Mouse (Mus musculus): Measurements from ENCODE around the gene Olfml3.
A peak's percentile ranks its signal among the peaks of the same experiment; 100 is the strongest.

Olfml3 gene

DNA sequence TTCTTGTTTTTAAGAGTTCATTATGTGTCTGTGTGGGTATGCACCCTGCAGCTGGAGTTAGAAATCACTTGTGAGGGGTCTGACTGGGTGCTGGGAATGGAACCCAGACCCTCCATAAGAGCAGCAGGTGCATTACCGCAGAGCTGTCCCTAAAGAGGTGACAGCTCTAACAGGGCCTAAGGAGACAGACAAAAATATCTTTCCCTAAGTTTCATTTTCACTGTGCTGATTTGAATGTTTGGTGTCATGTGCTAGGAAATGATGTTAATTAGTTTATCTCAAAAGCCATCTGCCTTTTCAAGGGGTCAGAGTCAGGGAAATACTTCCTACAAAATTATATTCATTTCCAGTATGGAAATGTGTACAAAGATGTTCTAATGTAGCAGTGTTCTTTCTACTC, 1.5 kb upstream of the Olfml3 start, which contains the start of gene Gm10964:
Gene Gm10964, plus strand, starts transcription at position 38 of the 400 bp plus-strand sequence.
- no peak for DNase-seq

GRCm38 (mm10) chr3:103737061-103737754, 593 bp downstream of the Olfml3 start:
- DNase-seq = peak; percentile 52 to 61

DNA sequence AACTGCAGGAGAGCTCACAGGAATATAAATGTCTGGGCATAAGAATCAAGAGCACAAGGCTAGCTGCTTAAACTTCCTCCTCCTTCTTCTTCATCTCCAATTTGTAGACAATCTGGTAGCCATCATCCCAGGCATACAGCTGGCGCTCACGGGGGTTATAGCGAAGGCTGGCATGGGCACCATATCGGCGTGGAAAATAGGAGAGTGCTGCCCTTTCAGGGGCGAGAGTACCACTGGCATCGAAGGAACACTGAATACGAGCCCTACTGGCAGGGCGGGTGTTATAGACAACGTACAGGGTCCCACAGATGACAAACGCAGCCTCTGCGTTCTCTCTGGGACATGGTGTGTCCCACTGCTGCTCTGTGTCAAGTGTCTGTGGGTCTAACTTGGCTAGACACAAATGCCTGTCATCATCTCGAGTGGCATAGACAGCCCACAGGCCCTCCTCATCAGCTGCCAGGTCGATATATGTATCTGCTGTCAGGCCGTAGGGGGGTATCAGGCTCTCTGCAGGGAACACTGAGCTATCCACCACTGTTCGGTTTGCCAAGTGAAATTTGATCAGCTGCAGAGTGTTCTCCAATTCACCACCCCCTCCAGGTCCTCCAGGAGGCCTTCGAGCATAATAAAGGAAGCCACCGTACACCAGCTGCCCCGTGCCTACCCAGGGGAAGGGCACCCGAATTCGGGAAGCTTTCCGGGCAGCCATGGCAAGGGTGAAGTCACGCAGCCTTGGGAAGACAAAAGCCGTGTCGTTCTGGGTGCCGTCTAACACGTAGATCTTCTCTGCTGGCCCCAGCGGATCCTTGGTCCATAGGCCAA, 1.8 kb downstream of the Olfml3 start:
- no peak for DNase-seq

- DNase-seq = no peak
These were observed 2.9 kb downstream of the Olfml3 start for GRCm38 (mm10) chr3:103734696-103735519.

DNA sequence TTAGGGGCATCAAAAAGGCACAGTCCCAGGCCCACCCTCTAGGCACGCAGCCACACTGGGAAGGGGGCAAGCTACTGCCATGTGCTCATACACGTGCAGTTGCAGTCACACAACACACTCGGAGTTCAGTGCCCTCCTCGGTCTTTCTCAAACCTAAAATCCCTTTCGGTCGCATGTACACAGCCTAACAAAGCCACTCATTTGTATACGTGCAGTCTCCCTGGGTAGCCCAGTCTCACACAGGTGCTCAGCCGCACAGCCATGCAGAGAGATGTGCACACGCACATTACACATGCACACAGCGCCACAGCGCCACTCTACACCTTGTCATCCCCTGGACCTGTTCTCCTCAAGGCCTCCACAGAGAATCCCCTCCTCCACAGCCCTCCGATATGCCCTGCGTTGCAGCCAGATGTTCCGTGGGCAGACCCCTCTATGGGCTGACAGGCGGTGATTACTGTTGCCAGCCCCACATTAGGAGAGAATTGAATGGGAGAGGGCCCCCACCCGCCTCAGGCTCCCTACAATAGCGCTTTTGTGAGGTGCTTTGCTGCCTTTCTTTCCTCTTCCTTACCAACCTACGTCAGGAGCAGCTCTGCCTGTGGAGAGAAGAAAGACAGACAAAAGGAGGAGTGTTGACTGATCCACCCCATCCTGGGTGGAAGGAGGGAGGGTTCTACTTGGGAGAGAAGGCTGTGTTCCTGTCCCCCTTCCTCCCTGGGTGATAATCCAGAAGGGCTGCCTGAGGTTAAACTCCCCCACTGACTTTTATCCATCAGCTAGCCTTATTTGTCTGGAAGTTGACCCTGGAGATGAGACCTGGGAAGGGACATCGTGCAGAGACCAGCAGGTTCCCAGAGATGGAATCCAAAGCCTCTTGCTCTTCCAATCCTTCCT, 3.8 kb downstream of the Olfml3 start:
- peak; percentile 50 to 59 for DNase-seq

DNA sequence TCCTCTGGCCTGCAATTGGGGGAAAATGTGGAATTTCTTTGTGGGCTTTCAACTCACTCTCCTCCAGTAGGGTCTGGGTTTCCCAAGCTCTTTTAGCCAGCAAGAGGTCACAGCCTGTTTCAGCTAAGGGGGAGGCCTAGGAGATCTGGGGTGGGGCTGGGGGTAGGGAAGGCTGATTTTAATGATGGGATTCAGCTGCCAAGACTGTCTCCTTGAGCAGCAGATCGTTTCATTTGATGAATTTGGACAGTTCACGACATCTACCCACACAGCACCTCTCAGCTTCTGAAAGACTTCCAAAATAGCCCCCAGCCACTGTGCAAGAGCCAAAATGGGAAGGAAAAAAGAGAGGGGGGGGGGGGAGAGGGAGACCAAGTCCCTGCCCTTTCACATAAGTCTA, 4.6 kb downstream of the Olfml3 start:
- no peak for DNase-seq

GRCm38 (mm10) chr3:103732116-103732515, 5.7 kb downstream of the Olfml3 start:
- no peak for DNase-seq

DNA sequence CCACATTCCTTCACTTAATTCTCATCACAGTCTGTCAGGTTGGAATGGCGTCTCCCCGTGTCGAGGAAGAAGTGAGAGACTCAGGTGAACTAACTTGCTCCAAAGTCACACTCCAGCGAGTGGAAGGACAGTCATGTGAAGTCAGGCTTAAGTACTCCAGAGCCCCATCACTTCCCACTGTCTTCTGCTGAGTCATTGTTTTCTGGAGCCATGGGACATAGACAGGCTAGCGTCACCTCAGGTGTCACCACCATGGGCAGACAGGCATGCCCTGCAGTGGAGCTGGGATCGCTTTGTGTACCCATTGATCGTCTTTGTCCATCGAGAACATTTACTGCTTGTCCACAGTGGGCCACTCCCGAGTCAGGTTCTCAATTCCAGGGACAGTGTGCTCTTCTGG, 8.0 kb downstream of the Olfml3 start:
- DNase-seq = no peak

GRCm38 (mm10) chr3:103727813-103728326, 9.9 kb downstream of the Olfml3 start:
- DNase-seq = no peak

GRCm38 (mm10) chr3:103726642-103727041, 11.2 kb downstream of the Olfml3 start:
- no peak for DNase-seq

GRCm38 (mm10) chr3:103724137-103724536, 13.7 kb downstream of the Olfml3 start:
- DNase-seq = no peak

DNA sequence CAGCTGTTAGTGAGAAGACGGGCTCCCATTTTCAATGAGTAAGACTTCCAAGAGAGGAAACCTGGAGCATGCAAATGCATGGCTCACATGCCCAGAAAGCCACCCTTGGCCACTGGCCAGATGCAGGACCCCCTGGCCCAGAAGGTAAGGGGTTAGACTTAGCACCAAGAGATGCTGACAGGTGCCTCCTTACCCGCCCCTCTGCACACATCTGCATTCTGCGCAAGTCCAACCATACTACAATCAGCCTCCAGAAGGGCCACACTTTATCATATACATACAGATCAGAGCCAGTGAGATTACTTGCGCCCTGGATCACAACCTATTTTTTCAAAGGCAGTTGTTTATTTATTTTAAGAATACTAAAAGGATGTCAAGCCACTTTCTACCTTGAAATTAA, 19.1 kb downstream of the Olfml3 start:
- DNase-seq = no peak

- peak in 1 of 2 experiments; percentile 2 for DNase-seq
These were observed 20.7 kb downstream of the Olfml3 start for GRCm38 (mm10) chr3:103716774-103717760.

DNA sequence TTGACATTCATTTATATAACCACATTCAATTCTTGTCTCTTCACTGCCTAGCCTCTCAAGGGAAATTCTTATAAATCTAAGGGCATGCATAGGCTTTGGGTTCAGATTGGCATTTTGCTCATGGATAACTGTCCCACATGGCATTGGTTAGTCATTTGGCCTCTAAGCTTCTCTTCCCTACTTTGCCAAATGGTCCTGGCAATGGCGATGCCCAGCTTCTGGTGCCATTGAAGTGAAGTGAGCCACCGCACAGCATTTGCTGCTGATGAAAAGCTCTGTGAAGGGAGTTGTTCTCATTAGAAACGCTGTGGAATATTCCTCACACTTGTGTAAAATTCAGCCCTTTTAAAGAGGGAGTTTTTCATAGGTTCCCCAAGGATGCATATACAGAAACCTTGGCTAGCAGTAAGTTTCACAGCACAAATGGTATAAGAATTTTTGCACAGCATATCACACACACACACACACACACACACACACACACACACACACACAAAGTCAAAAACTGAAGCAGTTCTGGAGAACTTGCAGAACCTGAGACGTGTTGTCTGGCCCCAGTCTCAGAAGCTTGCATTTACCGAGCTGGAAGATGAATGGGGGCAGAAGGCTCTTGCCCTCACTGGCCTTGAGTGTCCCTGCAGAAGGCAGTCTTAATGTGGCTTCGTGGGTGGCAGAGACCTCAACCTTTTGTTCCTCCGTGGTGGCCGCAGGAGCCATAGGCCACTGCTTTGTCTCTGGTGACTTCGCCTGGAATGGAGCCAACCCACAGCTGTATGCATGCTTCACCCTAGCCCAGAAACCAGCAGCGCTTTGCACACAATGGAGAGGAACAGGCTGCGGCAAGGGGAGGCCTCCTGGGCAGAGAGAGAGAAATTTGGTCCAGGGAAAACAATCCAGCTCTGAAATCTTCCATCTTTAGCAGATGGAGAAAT, 21.8 kb downstream of the Olfml3 start:
- DNase-seq = no peak

- no peak for DNase-seq
These were observed 22.9 kb downstream of the Olfml3 start for GRCm38 (mm10) chr3:103714942-103715341.

GRCm38 (mm10) chr3:103714236-103714875, 23.4 kb downstream of the Olfml3 start:
- no peak for DNase-seq

DNA sequence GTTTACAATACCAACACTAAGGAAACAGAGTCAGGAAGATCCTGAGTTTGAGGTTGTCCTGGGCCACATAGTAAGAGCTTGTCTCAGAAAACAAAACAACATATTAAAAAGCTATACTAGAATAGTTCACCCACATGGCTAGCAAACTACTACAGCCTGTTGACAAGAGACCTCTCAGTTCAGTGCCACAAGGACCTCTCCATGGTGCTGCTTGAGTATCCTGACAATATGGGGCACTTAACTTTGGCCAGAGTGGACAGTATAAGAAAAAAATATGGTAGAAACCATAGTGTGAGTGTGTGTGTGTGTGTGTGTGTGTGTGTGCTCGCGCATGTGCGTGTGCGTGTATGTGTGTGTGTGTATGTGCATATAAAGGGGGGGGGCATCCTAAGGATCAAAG, 25.6 kb downstream of the Olfml3 start:
- DNase-seq = no peak

DNA sequence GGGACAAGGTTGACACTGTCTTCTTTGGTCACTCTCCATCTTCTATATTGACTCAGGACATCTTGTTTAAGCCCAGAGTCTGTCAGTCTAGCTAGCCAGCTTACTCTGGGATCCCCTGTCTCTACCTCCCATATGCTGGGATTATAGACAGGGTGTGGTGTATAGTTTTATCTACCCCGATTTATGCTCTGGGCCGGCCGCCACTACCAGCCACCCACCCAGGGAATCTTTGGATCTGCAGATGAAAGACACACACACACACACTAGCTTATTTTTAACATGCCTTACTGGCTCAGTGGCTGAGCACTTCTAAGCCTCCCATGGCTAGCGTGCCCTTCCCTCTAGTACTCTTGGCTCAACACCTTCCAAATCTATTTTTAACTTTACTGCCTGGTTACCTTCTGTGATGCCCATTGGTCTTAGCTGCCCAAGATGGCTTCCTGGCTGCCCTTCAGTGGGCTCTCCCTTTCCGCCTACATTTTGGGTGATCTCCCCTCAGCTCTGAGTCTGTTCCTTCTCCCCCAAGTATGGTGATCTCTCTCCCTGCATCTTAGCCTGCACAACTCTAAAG, 28.2 kb downstream of the Olfml3 start:
- no peak for DNase-seq

- no peak for DNase-seq
These were observed 32.4 kb downstream of the Olfml3 start for GRCm38 (mm10) chr3:103705426-103705825.

Measured in cerebellum, postnatal 25 days (tissue).